Mouse (Mus musculus) WW6 (cell line): ENCODE results near the gene Kctd10.

Source experiments
- DNase-seq: peaks from one replicate; pipeline ENCODE4 v3.0.0-alpha.2; 2013; ENCODE audit warnings: low read depth, low spot score

The Kctd10 gene

DNA sequence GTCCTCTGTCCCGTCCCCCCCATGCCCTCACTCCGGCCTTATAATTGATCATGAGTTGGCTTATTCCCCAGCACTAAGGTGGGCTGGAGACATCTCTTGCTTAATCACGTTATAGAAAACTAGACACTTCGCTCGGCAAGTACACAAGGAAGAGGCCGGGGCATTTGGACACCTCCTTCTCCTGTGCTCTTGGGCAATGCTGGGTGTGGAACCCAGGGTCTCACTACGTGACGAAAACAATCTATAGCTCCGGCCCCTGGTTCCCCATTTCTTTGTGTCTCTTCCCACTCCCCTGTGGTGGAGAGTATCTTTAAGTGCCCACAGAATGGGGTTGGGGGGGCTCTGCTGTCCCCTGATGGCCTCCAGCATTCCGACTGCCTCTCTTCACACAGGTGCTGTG, 33.3 kb downstream of the Kctd10 start:
- DNase-seq, result no peak

GRCm38 (mm10) chr5:114345538-114345937, 34.8 kb downstream of the Kctd10 start:
- no peak for DNase-seq

DNA sequence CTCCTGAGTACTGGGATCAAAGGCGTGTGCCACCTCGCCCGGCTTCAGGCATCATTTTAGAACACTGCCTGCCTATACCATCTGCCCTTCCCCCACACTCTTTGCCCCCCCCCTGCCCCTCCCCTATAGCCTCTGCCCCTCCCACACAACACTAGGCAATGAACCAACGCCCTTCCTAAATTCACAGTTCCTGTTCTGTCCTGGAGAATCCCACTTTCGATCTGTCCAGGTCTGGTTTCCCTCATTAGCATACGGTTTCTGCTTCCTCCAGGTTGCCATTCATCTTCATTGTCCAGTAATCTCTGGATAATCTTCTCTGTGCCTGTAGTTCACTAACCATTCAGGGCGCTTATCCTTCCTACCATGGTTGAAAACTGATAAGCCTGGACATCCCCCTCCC, 36.7 kb downstream of the Kctd10 start:
- DNase-seq, result no peak

- DNase-seq, result no peak
Observed at GRCm38 (mm10) chr5:114342996-114343395, 37.3 kb downstream of the Kctd10 start.

GRCm38 (mm10) chr5:114323791-114324507, 56.4 kb downstream of the Kctd10 start:
- no peak for DNase-seq

GRCm38 (mm10) chr5:114323105-114323790, 57.1 kb downstream of the Kctd10 start:
- no peak for DNase-seq
